Mouse (Mus musculus) forebrain, embryonic 16.5 days (tissue): ENCODE measurements at regions not wholly inside any gene's neighbourhood (a gene's known extent, or its start where the extent isn't known, plus 50 kb on each side); places are given as distances from the start of the nearest gene placed in this dataset.

ENCODE experiments used
- ATAC-seq: fragments of 200-750 bp; cut with Nextera tagmentation; 2 replicates; pipeline ENCODE4 v1.8.0; 2017; ENCODE audit warnings: mild to moderate bottlenecking, moderate library complexity
- H3K27ac ChIP-seq: fragments of 300-500 bp; sonication (generic); 2 replicates; pipeline ENCODE4 v1.5.1; 2014; ENCODE audit warnings: low read length, control low read depth
- H3K27me3 ChIP-seq: fragments of 300-500 bp; sonication (generic); replicated peaks from 2 replicates; pipeline ENCODE4 v1.6.1; 2014; ENCODE audit warnings: low read length; ENCODE audit not compliant: control insufficient read depth, insufficient read depth
- H3K36me3 ChIP-seq: fragments of 300-500 bp; sonication (generic); 2 replicates; pipeline ENCODE4 v1.6.1; 2014; ENCODE audit not compliant: control insufficient read depth, insufficient read depth
- H3K4me1 ChIP-seq: fragments of 300-500 bp; sonication (generic); replicated peaks from 2 replicates; pipeline ENCODE4 v1.6.1; 2014; ENCODE audit warnings: low read length; ENCODE audit not compliant: control insufficient read depth, insufficient read depth
- H3K4me2 ChIP-seq: fragments of 300-500 bp; sonication (generic); 2 replicates; pipeline ENCODE4 v1.6.1; 2014; ENCODE audit warnings: mild to moderate bottlenecking, low read length, control low read depth
- H3K4me3 ChIP-seq: fragments of 300-500 bp; sonication (generic); replicated peaks from 2 replicates; pipeline ENCODE4 v1.5.1; 2014; ENCODE audit warnings: mild to moderate bottlenecking, low read length, control low read depth
- H3K9ac ChIP-seq: fragments of 300-500 bp; sonication (generic); replicated peaks from 2 replicates; pipeline ENCODE4 v1.6.1; 2014; ENCODE audit warnings: low read depth, low read length, control low read depth
- H3K9me3 ChIP-seq: fragments of 300-500 bp; sonication (generic); 2 replicates; pipeline ENCODE4 v1.6.1; 2016; ENCODE audit warnings: low read length; ENCODE audit not compliant: control insufficient read depth
- WGBS: fragments of 180-500 bp; shearing (Covaris S2); extraction: QIAGEN DNeasy Blood & Tissue Kit; methylation state at CpG from one replicate; pipeline ENCODE4 v1.1.7; 2014; 5-methylcytosine and 5-hydroxymethylcytosine counted together

GRCm38 (mm10) chr4:80442711-80443110, 391.2 kb upstream of the Tyrp1 start:
- Histone ChIP-seq H3K4me2 (no peak overlapping the region), H3K36me3 (no peaks in the 10 kb centered on the region), H3K9me3 (no peaks in the 10 kb centered on the region), H3K4me3 (no peak overlapping the region), H3K27ac (no peak overlapping the region), H3K4me1 (no peaks in the 10 kb centered on the region), H3K9ac (no peak overlapping the region), H3K27me3 (no peaks in the 10 kb centered on the region)
- no peak for ATAC-seq
- 21% methylated on average over 4 of the region's 4 CpGs for WGBS

DNA sequence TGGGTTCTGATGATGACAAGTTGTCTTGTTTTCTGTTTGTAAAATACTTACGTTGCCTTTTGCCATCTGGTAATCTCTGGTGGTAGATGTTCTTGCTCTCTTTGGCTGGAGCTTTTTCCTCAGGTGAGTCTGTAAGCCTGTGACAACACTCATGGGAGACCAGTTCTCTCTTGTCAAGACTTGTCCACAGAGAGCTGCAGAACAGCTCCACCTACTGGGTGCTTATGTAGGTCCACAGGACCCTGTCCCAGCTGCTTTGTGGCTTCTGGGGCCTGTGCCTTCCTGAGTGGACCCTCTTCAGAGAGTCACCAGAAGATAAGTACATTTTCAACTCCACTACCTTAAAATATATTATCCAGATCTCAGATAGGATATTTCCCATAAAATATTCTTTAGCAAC, 370.3 kb upstream of the Tyrp1 start:
- H3K9me3 ChIP-seq, result no peaks in the 10 kb centered on the region
- 81% methylated on average over 1 of the region's 1 CpGs for WGBS
- no peak overlapping the region for H3K4me3 ChIP-seq
- no peaks in the 10 kb centered on the region for H3K36me3 ChIP-seq
- H3K4me1 ChIP-seq, result no peaks in the 10 kb centered on the region
- no peak overlapping the region for H3K27ac ChIP-seq
- ATAC-seq, result no peak
- no peak overlapping the region for H3K9ac ChIP-seq
- no peaks in the 10 kb centered on the region for H3K27me3 ChIP-seq
- H3K4me2 ChIP-seq, result no peak overlapping the region

GRCm38 (mm10) chr4:80475736-80476478, 358.0 kb upstream of the Tyrp1 start:
- H3K4me2 ChIP-seq, result no peak overlapping the region
- H3K27me3 ChIP-seq, result no peaks in the 10 kb centered on the region
- H3K9ac ChIP-seq, result no peak overlapping the region
- 82% methylated on average over 4 of the region's 4 CpGs for WGBS
- H3K9me3 ChIP-seq, result no peaks in the 10 kb centered on the region
- ATAC-seq, result no peak
- H3K4me3 ChIP-seq, result no peak overlapping the region
- H3K27ac ChIP-seq, result no peak overlapping the region
- no peaks in the 10 kb centered on the region for H3K4me1 ChIP-seq
- no peaks in the 10 kb centered on the region for H3K36me3 ChIP-seq

DNA sequence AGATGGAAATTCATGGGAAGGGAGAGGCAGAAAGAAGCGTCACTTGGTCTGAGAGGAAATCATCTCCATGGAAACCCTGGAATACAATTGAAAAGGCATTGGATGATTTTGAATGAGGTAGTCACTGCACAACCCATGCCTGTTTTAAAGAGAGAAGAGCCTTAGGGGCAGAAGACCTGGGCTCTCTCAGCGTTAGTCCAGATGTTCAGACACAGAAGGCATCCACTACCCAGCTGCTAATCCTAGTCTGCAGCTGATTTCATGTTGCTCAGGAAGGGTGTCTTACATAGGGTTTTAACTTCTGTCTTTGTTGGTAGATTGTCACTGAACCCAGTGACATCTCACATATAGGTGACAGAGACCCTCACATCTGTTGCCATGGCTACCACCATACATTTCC, 318.8 kb upstream of the Tyrp1 start:
- ATAC-seq, result no peak
- WGBS, result 39% methylated on average over 2 of the region's 2 CpGs

GRCm38 (mm10) chr4:80517476-80518285, 316.2 kb upstream of the Tyrp1 start:
- Histone ChIP-seq H3K4me2 (peak overlapping the region; percentile 38), H3K4me3 (no peak overlapping the region), H3K27me3 (no peaks in the 10 kb centered on the region), H3K36me3 (no peaks in the 10 kb centered on the region), H3K9ac (no peak overlapping the region; the same call in 1 of the 2 replicates), H3K4me1 (peaks cover 9% of the 10 kb centered on the region; the same call in 1 of the 2 replicates), H3K27ac (peak overlapping the region; percentile 26), H3K9me3 (no peaks in the 10 kb centered on the region)
- ATAC-seq, result peak; percentile 83
- WGBS, result 16% methylated on average over 12 of the region's 12 CpGs

More for the DNA sequence above, 318.8 kb upstream of the Tyrp1 start:
- Histone ChIP-seq H3K27me3 (no peaks in the 10 kb centered on the region), H3K36me3 (no peaks in the 10 kb centered on the region), H3K9ac (no peak overlapping the region), H3K9me3 (no peaks in the 10 kb centered on the region), H3K27ac (no peak overlapping the region), H3K4me1 (peaks cover 9% of the 10 kb centered on the region; the same call in 1 of the 2 replicates), H3K4me2 (no peak overlapping the region), H3K4me3 (no peak overlapping the region)

GRCm38 (mm10) chr4:80518589-80518988, 315.3 kb upstream of the Tyrp1 start:
- H3K27ac ChIP-seq, result no peak overlapping the region
- no peaks in the 10 kb centered on the region for H3K36me3 ChIP-seq
- H3K27me3 ChIP-seq, result no peaks in the 10 kb centered on the region
- no peak overlapping the region for H3K9ac ChIP-seq
- no peak overlapping the region for H3K4me3 ChIP-seq
- peaks cover 9% of the 10 kb centered on the region; the same call in 1 of the 2 replicates for H3K4me1 ChIP-seq
- ATAC-seq, result no peak
- no peaks in the 10 kb centered on the region for H3K9me3 ChIP-seq
- no peak overlapping the region for H3K4me2 ChIP-seq

DNA sequence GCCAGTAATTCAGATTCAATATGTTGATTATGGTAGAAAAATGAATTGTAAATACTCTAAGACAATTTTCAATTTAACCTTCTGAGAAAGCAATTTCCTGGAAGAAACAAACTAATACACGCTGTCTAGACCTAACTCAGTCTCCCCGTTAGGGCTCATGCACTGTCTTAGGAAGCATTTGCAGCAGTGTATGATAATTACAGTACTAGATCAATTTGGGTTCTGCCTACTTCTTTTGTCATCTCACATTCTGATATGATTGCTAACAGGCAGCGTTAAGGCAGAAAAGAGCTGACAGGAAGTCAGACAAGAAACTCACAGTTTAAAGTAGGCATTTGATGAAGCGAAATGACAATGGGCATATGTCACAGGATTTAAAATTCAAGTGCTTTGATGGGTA, 294.1 kb upstream of the Tyrp1 start:
- Histone ChIP-seq H3K4me1 (no peaks in the 10 kb centered on the region), H3K4me2 (no peak overlapping the region), H3K4me3 (no peak overlapping the region), H3K27ac (no peak overlapping the region), H3K36me3 (no peaks in the 10 kb centered on the region), H3K9ac (no peak overlapping the region), H3K27me3 (no peaks in the 10 kb centered on the region), H3K9me3 (no peaks in the 10 kb centered on the region)
- peak; percentile 67 for ATAC-seq
- 61% methylated on average over 4 of the region's 4 CpGs for WGBS

GRCm38 (mm10) chr4:80545086-80545485, 288.8 kb upstream of the Tyrp1 start:
- Histone ChIP-seq H3K9ac (no peak overlapping the region), H3K4me3 (no peak overlapping the region), H3K4me2 (no peak overlapping the region), H3K36me3 (no peaks in the 10 kb centered on the region), H3K27ac (no peak overlapping the region), H3K4me1 (no peaks in the 10 kb centered on the region), H3K9me3 (no peaks in the 10 kb centered on the region), H3K27me3 (no peaks in the 10 kb centered on the region)
- WGBS, result 91% methylated on average over 3 of the region's 3 CpGs
- ATAC-seq, result no peak

GRCm38 (mm10) chr4:80589438-80589837, 244.5 kb upstream of the Tyrp1 start:
- Histone ChIP-seq H3K27me3 (no peaks in the 10 kb centered on the region), H3K27ac (no peak overlapping the region), H3K4me2 (no peak overlapping the region), H3K4me1 (no peaks in the 10 kb centered on the region), H3K9ac (no peak overlapping the region), H3K4me3 (no peak overlapping the region), H3K36me3 (no peaks in the 10 kb centered on the region), H3K9me3 (no peaks in the 10 kb centered on the region)
- no peak for ATAC-seq
- 85% methylated on average over 4 of the region's 4 CpGs for WGBS
